Mouse (Mus musculus) heart, embryonic 16.5 days (tissue): ENCODE data around the gene Mill2. TPM values are rescaled to one million over a fixed set of nuclear protein-coding genes. Genes with fewer than 3 reads are reported as not detected.
"Not testable (repeated sequence)": the region's sequence is repeated elsewhere in the genome, so short reads cannot be mapped to it uniquely, and the experiment has no call there.

Experiments
- ATAC-seq: fragments of 200-750 bp; cut with Nextera tagmentation; replicated peaks from 2 replicates; pipeline ENCODE4 v1.8.0; 2017; ENCODE audit warnings: moderate number of reproducible peaks; ENCODE audit not compliant: insufficient read depth, low FRiP score; ENCODE audit errors: extremely low read depth
- H3K27ac ChIP-seq: fragments of 300-500 bp; sonication (generic); 2 replicates; pipeline ENCODE4 v1.5.1; 2014; ENCODE audit warnings: mild to moderate bottlenecking, low read length, control low read depth, moderate library complexity
- H3K27me3 ChIP-seq: fragments of 300-500 bp; sonication (generic); 2 replicates; pipeline ENCODE4 v1.6.1; 2014; ENCODE audit warnings: low read length, mixed read lengths; ENCODE audit not compliant: control insufficient read depth, insufficient read depth
- H3K36me3 ChIP-seq: fragments of 300-500 bp; sonication (generic); 2 replicates; pipeline ENCODE4 v1.6.1; 2014; ENCODE audit not compliant: control insufficient read depth, insufficient read depth
- H3K4me1 ChIP-seq: fragments of 300-500 bp; sonication (generic); 2 replicates; pipeline ENCODE4 v1.6.1; 2014; ENCODE audit warnings: low read length, mixed read lengths; ENCODE audit not compliant: control insufficient read depth, insufficient read depth
- H3K4me2 ChIP-seq: fragments of 300-500 bp; sonication (generic); 2 replicates; pipeline ENCODE4 v1.6.1; 2014; ENCODE audit warnings: low read depth, mild to moderate bottlenecking, control low read depth, low read length
- H3K4me3 ChIP-seq: fragments of 300-500 bp; sonication (generic); 2 replicates; pipeline ENCODE4 v1.5.1; 2014; ENCODE audit warnings: mild to moderate bottlenecking, control low read depth, low read length
- H3K9ac ChIP-seq: fragments of 300-500 bp; sonication (generic); 2 replicates; pipeline ENCODE4 v1.6.1; 2014; ENCODE audit warnings: low read length, control low read depth
- H3K9me3 ChIP-seq: fragments of 300-500 bp; sonication (generic); replicated peaks from 2 replicates; pipeline ENCODE4 v1.6.1; 2016; ENCODE audit warnings: low read length; ENCODE audit not compliant: control insufficient read depth
- WGBS: fragments of 180-500 bp; shearing (Covaris S2); extraction: QIAGEN DNeasy Blood & Tissue Kit; methylation state at CpG from one replicate; pipeline ENCODE4 v1.1.7; 2014; 5-methylcytosine and 5-hydroxymethylcytosine counted together
- polyA plus RNA-seq: library from polyadenylated mRNA; unstranded; fragments of >200 nt; fragmentation: Nextera tagmentation; extraction: Ambion mirVana; gene quantifications from 2 replicates; pipeline ENCODE4 v1.2.1, GENCODE M21; 2015

Gene Mill2
- 0.50 and 0.69 TPM in 2 replicates for polyA plus RNA-seq

GRCm38 (mm10) chr7:18839865-18840264, at the start of gene Mill2:
Gene Mill2 (plus strand): TSS chr7:18839966.
- no peaks in the 10 kb centered on the region for H3K36me3 ChIP-seq
- ATAC-seq: 0 out of 2 replicates have a peak, but pooled peaks have one; percentile 12
- peak within 1 kb of the TSS; percentile 73 for H3K4me2 ChIP-seq
- H3K9me3 ChIP-seq: no peaks in the 10 kb centered on the region
- peak within 1 kb of the TSS; percentile 53 for H3K4me3 ChIP-seq
- no peaks in the 10 kb centered on the region for H3K27me3 ChIP-seq
- peaks cover 3% of the 10 kb centered on the region; the same call in 1 of the 2 replicates for H3K4me1 ChIP-seq
- 10% methylated on average over 3 of the region's 3 CpGs for WGBS
- H3K27ac ChIP-seq: peak within 1 kb of the TSS; percentile 79
- peak within 1 kb of the TSS; percentile 68 for H3K9ac ChIP-seq

GRCm38 (mm10) chr7:18790671-18791070, 49.1 kb upstream of the Mill2 start:
- H3K4me2 ChIP-seq, H3K27ac ChIP-seq, H3K27me3 ChIP-seq, H3K4me1 ChIP-seq, H3K9me3 ChIP-seq, H3K9ac ChIP-seq, H3K36me3 ChIP-seq, ATAC-seq, H3K4me3 ChIP-seq: not testable (repeated sequence)

- no peaks in the 10 kb centered on the region for H3K4me1 ChIP-seq
These were observed 41.3 kb upstream of the Mill2 start, which contains the start of gene Psg19 for GRCm38 (mm10) chr7:18798420-18798819. Gene Psg19 (minus strand): TSS chr7:18798520.

GRCm38 (mm10) chr7:18799129-18799528, 40.6 kb upstream of the Mill2 start:
- Histone ChIP-seq H3K36me3 (no peaks in the 10 kb centered on the region), H3K27me3 (no peaks in the 10 kb centered on the region), H3K27ac (no peak overlapping the region), H3K9ac (no peak overlapping the region), H3K4me3 (no peak overlapping the region), H3K4me2 (no peak overlapping the region), H3K4me1 (no peaks in the 10 kb centered on the region), H3K9me3 (no peaks in the 10 kb centered on the region)
- ATAC-seq: no peak
- WGBS: 42% methylated on average over 3 of the region's 3 CpGs

More at GRCm38 (mm10) chr7:18798420-18798819, 41.3 kb upstream of the Mill2 start, which contains the start of gene Psg19:
- no peak for ATAC-seq
- Histone ChIP-seq H3K27ac (no peak within 1 kb of the TSS), H3K9ac (no peak within 1 kb of the TSS), H3K27me3 (no peaks in the 10 kb centered on the region), H3K4me3 (no peak within 1 kb of the TSS), H3K36me3 (no peaks in the 10 kb centered on the region), H3K9me3 (no peaks in the 10 kb centered on the region), H3K4me2 (no peak within 1 kb of the TSS)
- WGBS: 66% methylated on average over 1 of the region's 1 CpGs

GRCm38 (mm10) chr7:18803526-18803925, 36.2 kb upstream of the Mill2 start:
- ATAC-seq: no peak
- no peaks in the 10 kb centered on the region for H3K27me3 ChIP-seq
- H3K27ac ChIP-seq: no peak overlapping the region

GRCm38 (mm10) chr7:18818301-18818700, 21.5 kb upstream of the Mill2 start:
- no peaks in the 10 kb centered on the region for H3K36me3 ChIP-seq
- no peak overlapping the region for H3K9ac ChIP-seq
- H3K9me3 ChIP-seq: no peaks in the 10 kb centered on the region
- H3K4me3 ChIP-seq: no peak overlapping the region
- no peak overlapping the region for H3K27ac ChIP-seq
- no peak for ATAC-seq
- H3K4me2 ChIP-seq: no peak overlapping the region
- 77% methylated on average over 9 of the region's 9 CpGs for WGBS
- H3K4me1 ChIP-seq: no peaks in the 10 kb centered on the region
- H3K27me3 ChIP-seq: no peaks in the 10 kb centered on the region

More at GRCm38 (mm10) chr7:18803526-18803925, 36.2 kb upstream of the Mill2 start:
- H3K9ac ChIP-seq: no peak overlapping the region
- H3K4me2 ChIP-seq: no peak overlapping the region
- H3K36me3 ChIP-seq: no peaks in the 10 kb centered on the region
- H3K4me3 ChIP-seq: no peak overlapping the region
- H3K9me3 ChIP-seq: no peaks in the 10 kb centered on the region
- no peaks in the 10 kb centered on the region for H3K4me1 ChIP-seq

GRCm38 (mm10) chr7:18821507-18821906, 18.3 kb upstream of the Mill2 start, which contains the start of gene Psg17:
Gene Psg17 (minus strand): TSS chr7:18821607.
- no peak within 1 kb of the TSS for H3K27ac ChIP-seq
- H3K4me2 ChIP-seq: no peak within 1 kb of the TSS
- H3K4me1 ChIP-seq: no peaks in the 10 kb centered on the region
- H3K27me3 ChIP-seq: no peaks in the 10 kb centered on the region
- no peaks in the 10 kb centered on the region for H3K36me3 ChIP-seq
- ATAC-seq: no peak
- H3K9ac ChIP-seq: no peak within 1 kb of the TSS
- H3K9me3 ChIP-seq: no peaks in the 10 kb centered on the region
- 47% methylated on average over 3 of the region's 3 CpGs for WGBS
- no peak within 1 kb of the TSS for H3K4me3 ChIP-seq

- Histone ChIP-seq H3K9ac (no peak overlapping the region), H3K27ac (no peak overlapping the region), H3K4me1 (no peaks in the 10 kb centered on the region), H3K4me3 (no peak overlapping the region), H3K27me3 (no peaks in the 10 kb centered on the region), H3K4me2 (no peak overlapping the region), H3K36me3 (no peaks in the 10 kb centered on the region), H3K9me3 (no peaks in the 10 kb centered on the region)
- WGBS: 55% methylated on average over 26 of the region's 26 CpGs
- no peak for ATAC-seq
These were observed 11.8 kb upstream of the Mill2 start for GRCm38 (mm10) chr7:18827792-18828546.

- no peak overlapping the region for H3K4me2 ChIP-seq
- H3K9me3 ChIP-seq: no peaks in the 10 kb centered on the region
- H3K4me1 ChIP-seq: no peaks in the 10 kb centered on the region
- ATAC-seq: no peak
- no peak overlapping the region for H3K9ac ChIP-seq
- no peaks in the 10 kb centered on the region for H3K36me3 ChIP-seq
- 54% methylated on average over 9 of the region's 9 CpGs for WGBS
- H3K27me3 ChIP-seq: no peaks in the 10 kb centered on the region
- no peak overlapping the region for H3K4me3 ChIP-seq
- H3K27ac ChIP-seq: no peak overlapping the region
These were observed 11.2 kb upstream of the Mill2 start for GRCm38 (mm10) chr7:18828592-18828991.
